Mouse (Mus musculus) liver, adult 2 months (tissue): ENCODE data around the gene Adamts16. TPM values are rescaled to one million over a fixed set of nuclear protein-coding genes. Genes with fewer than 3 reads are reported as not detected.

Experiments
- DNase-seq: peaks from one replicate; pipeline ENCODE4 v3.0.0-alpha.2; 2011; ENCODE audit warnings: low read depth, low spot score; ENCODE audit errors: extremely low read depth
- H3K27ac ChIP-seq: fragments of 200-500 bp; replicated peaks from 2 replicates; pipeline ENCODE4 v1.5.1; 2012; ENCODE audit warnings: low read depth, mild to moderate bottlenecking, control low read depth, inconsistent platforms, low read length; ENCODE audit not compliant: insufficient read depth
- H3K27me3 ChIP-seq: fragments of 200-500 bp; 2 replicates; pipeline ENCODE4 v1.6.1; 2012; ENCODE audit warnings: mild to moderate bottlenecking, moderate library complexity, low read length, inconsistent platforms; ENCODE audit not compliant: control insufficient read depth, insufficient read depth
- H3K36me3 ChIP-seq: fragments of 200-500 bp; 2 replicates; pipeline ENCODE4 v1.6.1; 2012; ENCODE audit warnings: low read length, inconsistent platforms; ENCODE audit not compliant: control insufficient read depth, insufficient read depth
- H3K4me1 ChIP-seq: fragments of 200-500 bp; 2 replicates; pipeline ENCODE4 v1.6.1; 2011; ENCODE audit warnings: low read length; ENCODE audit not compliant: control insufficient read depth, insufficient read depth
- H3K4me3 ChIP-seq: fragments of 200-500 bp; 2 replicates; pipeline ENCODE4 v1.5.1; 2011; ENCODE audit warnings: low read depth, mild to moderate bottlenecking, control low read depth, low read length, moderate library complexity; ENCODE audit not compliant: insufficient read depth
- H3K79me2 ChIP-seq: fragments of 200-500 bp; 2 replicates; pipeline ENCODE4 v1.6.1; 2012; ENCODE audit warnings: inconsistent platforms, mild to moderate bottlenecking, low read length, moderate library complexity; ENCODE audit not compliant: control insufficient read depth, insufficient read depth
- H3K9ac ChIP-seq: fragments of 200-500 bp; 2 replicates; pipeline ENCODE4 v1.6.1; 2012; ENCODE audit warnings: low read depth, mild to moderate bottlenecking, control low read depth, inconsistent platforms, low read length
- CTCF ChIP-seq: fragments of 200-500 bp; IDR thresholded peaks from 2 replicates; pipeline ENCODE4 v1.5.1; 2011; ENCODE audit warnings: low read depth, low read length, control low read depth
- POLR2A ChIP-seq: fragments of 200-500 bp; IDR thresholded peaks from 2 replicates; pipeline ENCODE4 v1.6.1; 2011; ENCODE audit warnings: low read length, control low read depth; ENCODE audit not compliant: insufficient read depth; ENCODE audit errors: extremely low read depth
- WGBS: fragments of 180-500 bp; shearing (Covaris S2); methylation state at CpG from one replicate; pipeline ENCODE4 v1.1.7; 2018; 5-methylcytosine and 5-hydroxymethylcytosine counted together
- polyA plus RNA-seq: library from polyadenylated mRNA; depleted of rRNA; stranded (reverse); fragments of >200 nt; gene quantifications from 2 replicates; pipeline ENCODE4 v1.2.3, GENCODE M21; 2012
- total RNA-seq: library from RNA; depleted of rRNA; stranded (reverse); fragments of >200 nt; gene quantifications from 2 replicates; pipeline ENCODE4 v1.2.3, GENCODE M21; 2014

Adamts16 gene
- total and polyA plus RNA-seq, 2 experiments = 0.04 TPM; not detected in 1

DNA sequence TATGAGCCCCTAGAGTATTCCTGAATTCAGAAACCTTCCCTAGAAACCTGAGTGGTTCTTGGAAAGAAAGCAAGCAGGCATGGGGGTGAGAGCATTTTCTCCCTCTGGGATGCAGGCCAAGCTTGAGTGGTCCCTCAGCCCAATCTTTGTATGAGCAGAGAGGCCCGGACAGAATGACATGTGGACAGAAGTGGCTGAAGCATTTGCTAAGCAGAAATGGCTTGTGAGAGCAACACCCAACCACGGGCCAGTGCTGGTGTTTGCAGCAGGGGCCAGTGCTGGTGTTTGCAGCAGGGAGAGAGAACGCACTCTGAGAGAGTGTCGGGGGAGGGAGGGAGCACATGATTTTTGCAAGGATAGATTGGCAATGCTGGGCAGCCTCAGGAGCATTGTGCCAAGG is 105.2 kb downstream of the Adamts16 start:
- no peak for TF ChIP-seq POLR2A
- no peak for TF ChIP-seq CTCF
- H3K4me3 ChIP-seq = no peak overlapping the region
- no peaks in the 10 kb centered on the region for H3K4me1 ChIP-seq
- H3K27me3 ChIP-seq = no peaks in the 10 kb centered on the region
- no peak overlapping the region for H3K9ac ChIP-seq
- H3K27ac ChIP-seq = no peak overlapping the region
- no peaks in the 10 kb centered on the region for H3K36me3 ChIP-seq
- DNase-seq = no peak
- no peaks in the 10 kb centered on the region for H3K79me2 ChIP-seq
- 38% methylated on average over 4 of the region's 4 CpGs for WGBS

- whole genome bisulfite sequencing = 92% methylated on average over 5 of the region's 5 CpGs
- H3K27ac ChIP-seq = no peak overlapping the region
- DNase-seq = no peak
- no peaks in the 10 kb centered on the region for H3K4me1 ChIP-seq
- no peak overlapping the region for H3K9ac ChIP-seq
- no peaks in the 10 kb centered on the region for H3K36me3 ChIP-seq
- H3K27me3 ChIP-seq = no peaks in the 10 kb centered on the region
- TF ChIP-seq CTCF = no peak
- no peak for TF ChIP-seq POLR2A
- H3K79me2 ChIP-seq = no peaks in the 10 kb centered on the region
- no peak overlapping the region for H3K4me3 ChIP-seq
These were observed 107.0 kb downstream of the Adamts16 start for GRCm38 (mm10) chr13:70734640-70735039.

DNA sequence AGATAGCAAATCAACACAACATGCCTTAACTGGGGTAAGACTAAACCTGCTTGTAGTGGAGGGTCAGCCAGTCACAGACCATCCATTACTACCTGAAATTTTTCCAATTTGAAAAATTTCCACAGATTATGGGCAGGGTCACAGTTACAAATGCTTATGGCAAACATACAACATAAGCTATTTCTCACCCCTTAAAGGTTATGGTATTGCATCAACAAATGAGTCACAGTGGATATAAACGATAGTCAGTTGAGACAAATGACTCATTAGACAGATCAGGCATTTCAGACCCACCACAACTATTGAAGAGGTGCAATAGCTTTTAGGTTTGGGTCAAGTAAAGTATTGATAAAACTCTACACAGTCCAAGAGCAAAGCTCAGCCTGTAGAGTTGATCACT is 107.7 kb downstream of the Adamts16 start:
- no peaks in the 10 kb centered on the region for H3K79me2 ChIP-seq
- WGBS = 87% methylated on average over 1 of the region's 1 CpGs
- H3K4me1 ChIP-seq = no peaks in the 10 kb centered on the region
- H3K9ac ChIP-seq = no peak overlapping the region
- no peaks in the 10 kb centered on the region for H3K36me3 ChIP-seq
- no peaks in the 10 kb centered on the region for H3K27me3 ChIP-seq
- H3K4me3 ChIP-seq = no peak overlapping the region
- DNase-seq = no peak
- TF ChIP-seq POLR2A (no peak), CTCF (no peak)
- H3K27ac ChIP-seq = no peak overlapping the region

GRCm38 (mm10) chr13:70733206-70733605 is 108.4 kb downstream of the Adamts16 start:
- H3K4me1 ChIP-seq = no peaks in the 10 kb centered on the region
- H3K79me2 ChIP-seq = no peaks in the 10 kb centered on the region
- H3K36me3 ChIP-seq = no peaks in the 10 kb centered on the region
- no peak for TF ChIP-seq CTCF
- no peak for TF ChIP-seq POLR2A
- no peak overlapping the region for H3K9ac ChIP-seq
- DNase-seq = peak; percentile 20
- WGBS = 19% methylated on average over 2 of the region's 2 CpGs
- H3K27ac ChIP-seq = no peak overlapping the region
- H3K27me3 ChIP-seq = no peaks in the 10 kb centered on the region
- H3K4me3 ChIP-seq = no peak overlapping the region

DNA sequence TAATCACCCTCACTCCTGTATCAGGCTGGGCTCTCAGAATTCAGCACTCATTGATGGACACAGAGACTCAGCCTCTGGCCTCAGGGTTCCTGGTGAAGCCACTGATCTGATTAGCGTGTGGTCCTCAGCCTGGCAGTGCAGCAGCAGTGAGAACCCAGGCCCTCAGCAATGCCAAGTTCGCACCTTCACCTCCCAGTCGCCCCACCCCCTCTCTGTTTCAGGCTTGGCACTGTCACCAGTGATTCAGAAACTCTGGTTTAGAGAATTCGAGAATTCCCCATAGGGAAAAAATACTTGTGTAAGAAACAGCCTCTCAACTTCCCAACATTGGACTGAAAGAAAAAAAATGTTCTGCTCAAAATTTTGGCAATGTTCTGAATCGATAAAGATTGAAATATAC is 108.8 kb downstream of the Adamts16 start:
- H3K9ac ChIP-seq = no peak overlapping the region
- H3K36me3 ChIP-seq = no peaks in the 10 kb centered on the region
- no peaks in the 10 kb centered on the region for H3K4me1 ChIP-seq
- no peaks in the 10 kb centered on the region for H3K27me3 ChIP-seq
- H3K4me3 ChIP-seq = no peak overlapping the region
- TF ChIP-seq CTCF (no peak), POLR2A (no peak)
- no peaks in the 10 kb centered on the region for H3K79me2 ChIP-seq
- H3K27ac ChIP-seq = no peak overlapping the region
- WGBS = 80% methylated on average over 5 of the region's 5 CpGs
- DNase-seq = no peak

DNA sequence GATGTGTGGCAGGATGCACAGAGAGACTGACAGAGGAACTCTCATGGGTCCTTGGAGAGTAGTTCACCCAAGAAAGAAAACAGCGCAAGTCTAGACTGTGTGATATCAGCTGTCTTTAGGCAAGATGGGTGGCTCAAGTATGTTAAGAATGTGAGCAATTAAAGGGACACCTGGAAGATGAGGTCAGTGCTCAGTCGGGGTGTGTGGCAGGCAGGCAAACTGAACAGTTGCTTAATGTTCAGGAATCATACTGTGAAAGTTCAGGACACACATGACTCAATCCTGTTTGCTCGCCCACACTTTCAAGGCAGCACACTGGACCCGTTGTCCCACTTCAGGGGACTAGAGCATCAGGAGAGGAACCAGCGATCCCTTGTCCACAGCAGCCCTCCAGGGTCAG is 110.3 kb downstream of the Adamts16 start:
- TF ChIP-seq CTCF = no peak
- no peak for TF ChIP-seq POLR2A
- no peak overlapping the region for H3K27ac ChIP-seq
- H3K4me1 ChIP-seq = no peaks in the 10 kb centered on the region
- H3K36me3 ChIP-seq = no peaks in the 10 kb centered on the region
- H3K27me3 ChIP-seq = no peaks in the 10 kb centered on the region
- no peak overlapping the region for H3K4me3 ChIP-seq
- no peak for DNase-seq
- H3K79me2 ChIP-seq = no peaks in the 10 kb centered on the region
- WGBS = 52% methylated on average over 5 of the region's 5 CpGs
- no peak overlapping the region for H3K9ac ChIP-seq
